Mouse (Mus musculus): ENCODE measurements at regions not wholly inside any gene's neighbourhood (a gene's known extent, or its start where the extent isn't known, plus 50 kb on each side); places are given as distances from the start of the nearest gene placed in this dataset.

DNA sequence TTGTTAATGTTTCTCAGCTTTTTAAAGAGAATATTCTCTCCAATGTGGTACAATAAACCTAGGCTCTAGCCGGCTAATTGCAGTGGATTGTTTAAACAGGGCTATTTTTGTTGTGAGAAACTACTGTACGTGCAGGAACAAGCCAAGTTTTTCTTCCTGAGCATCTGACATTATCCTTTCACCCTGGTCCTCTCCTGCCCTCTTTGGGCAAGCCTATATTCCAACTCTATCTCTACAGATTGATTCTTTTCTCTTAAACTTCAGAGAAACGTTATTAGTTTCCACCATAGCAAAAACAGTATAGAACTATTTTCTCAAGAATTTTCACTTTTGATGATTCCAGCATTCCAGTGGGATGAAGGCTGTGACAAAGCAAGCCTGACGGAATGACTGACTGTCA lies 535.2 kb downstream of the Fgf9 start:
- no peak for DNase-seq (ENCODE audit: low spot score in 2 of 2)

DNA sequence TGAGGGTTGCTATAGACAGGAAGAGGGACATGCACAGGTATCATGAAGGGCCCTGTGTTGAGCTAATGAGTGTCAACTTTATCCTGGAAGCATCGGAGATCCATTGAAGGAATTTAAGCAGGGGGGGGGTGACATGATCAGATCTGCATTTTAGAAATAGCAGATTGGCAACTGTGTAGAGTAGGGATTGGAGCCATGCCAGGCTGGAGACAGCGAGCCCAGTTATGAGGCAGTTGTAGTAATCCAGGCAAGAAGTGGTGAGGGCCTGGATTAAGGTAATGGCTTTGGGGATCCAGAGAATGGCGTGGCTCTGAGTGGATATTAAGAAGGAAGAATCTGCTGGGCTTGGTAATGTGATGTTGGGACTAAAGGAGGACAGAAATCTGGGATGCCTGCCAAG lies 528.5 kb downstream of the Fgf9 start:
- DNase-seq (ENCODE audit: low spot score in 2 of 2): no peak

GRCm38 (mm10) chr14:58597810-58598209 lies 527.5 kb downstream of the Fgf9 start:
- no peak for DNase-seq (ENCODE audit: low spot score in 2 of 2)

DNA sequence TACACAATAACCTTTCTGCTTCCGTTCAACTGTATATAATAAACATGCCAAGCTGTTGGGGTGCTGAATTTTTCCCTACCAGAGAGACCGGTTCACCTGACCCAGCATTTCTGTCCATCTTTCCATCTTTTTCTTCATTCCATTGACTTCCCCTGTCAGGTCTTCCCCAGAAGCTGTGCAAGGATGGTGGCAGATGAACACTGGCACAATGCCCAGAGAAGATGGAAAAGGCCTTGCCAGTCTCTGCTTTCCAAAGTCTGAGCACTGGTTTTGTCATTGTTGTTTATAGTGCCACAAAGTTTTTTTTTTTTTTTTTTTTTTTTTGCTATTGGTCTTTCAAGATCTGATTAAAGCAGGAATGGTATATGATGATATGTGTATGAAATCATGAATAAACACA lies 526.6 kb downstream of the Fgf9 start:
- DNase-seq (ENCODE audit: low spot score in 2 of 2): no peak

DNA sequence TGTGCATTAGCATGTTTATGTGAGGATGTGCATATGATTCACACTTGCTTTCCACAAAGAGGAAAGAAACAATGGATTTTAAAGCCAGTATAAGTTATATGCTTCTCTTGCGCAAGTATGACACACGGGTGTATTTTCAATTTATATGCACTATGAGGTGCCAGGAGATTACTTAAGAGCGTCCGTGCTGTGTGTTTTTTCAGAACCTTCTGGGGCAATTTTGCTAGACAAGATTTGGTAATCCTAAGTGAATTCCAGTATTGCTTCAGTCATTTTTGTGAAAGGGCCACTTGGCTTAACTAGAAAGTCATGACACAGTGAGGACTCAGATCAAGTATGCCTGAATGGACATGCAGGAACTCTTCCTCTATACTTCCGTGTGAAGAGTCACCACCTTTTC lies 511.5 kb downstream of the Fgf9 start:
- DNase-seq (ENCODE audit: low spot score in 2 of 2): no peak

GRCm38 (mm10) chr14:58570021-58570420 lies 499.7 kb downstream of the Fgf9 start:
- no peak for DNase-seq (ENCODE audit: low spot score in 2 of 2)

DNA sequence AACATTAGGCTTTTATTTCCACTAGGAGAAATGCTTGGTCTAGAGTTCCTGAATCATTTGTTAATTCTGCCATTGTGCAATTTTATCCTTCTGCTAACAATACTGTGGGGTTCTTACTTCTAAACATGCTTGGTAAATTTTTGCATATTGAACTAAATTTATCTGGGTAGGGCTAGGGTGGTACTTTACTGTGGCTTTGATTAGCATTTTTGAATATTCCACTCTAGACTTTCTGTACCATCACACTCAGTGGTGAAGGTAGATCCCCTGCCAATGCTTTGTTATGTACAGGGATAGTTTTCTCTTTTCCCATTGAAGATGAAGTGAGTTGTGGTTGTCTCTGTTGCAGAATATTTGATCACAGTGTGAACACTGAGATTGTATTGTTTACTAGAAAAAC lies 497.1 kb downstream of the Fgf9 start:
- no peak for DNase-seq (ENCODE audit: low spot score in 2 of 2)

- DNase-seq (ENCODE audit: low spot score in 2 of 2): no peak
Observed at GRCm38 (mm10) chr14:58563082-58563481, 492.7 kb downstream of the Fgf9 start.

GRCm38 (mm10) chr14:58550785-58551184 lies 480.4 kb downstream of the Fgf9 start:
- DNase-seq (ENCODE audit: low spot score in 2 of 2): no peak

DNA sequence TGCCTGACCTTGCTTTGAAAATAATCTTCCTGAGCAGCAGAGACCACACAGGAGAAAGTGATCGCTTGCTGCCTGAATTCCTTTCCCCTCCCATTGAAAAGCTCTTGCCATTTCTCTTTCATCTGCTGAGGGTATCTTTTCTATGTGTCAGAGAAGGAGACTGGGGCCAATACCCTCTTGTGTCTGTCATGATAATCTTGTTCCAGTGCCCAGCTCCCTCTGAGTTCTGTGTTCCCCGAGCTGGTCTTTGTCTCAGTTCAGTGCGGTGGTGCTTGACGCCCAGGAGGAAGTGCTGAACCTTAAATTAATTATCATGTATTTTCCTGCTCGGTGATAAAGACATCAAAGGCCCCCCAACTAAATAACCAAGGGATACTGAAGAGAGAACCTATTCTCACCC lies 475.4 kb downstream of the Fgf9 start:
- no peak for DNase-seq (ENCODE audit: low spot score in 2 of 2)

- no peak for DNase-seq (ENCODE audit: low spot score in 2 of 2)
Observed at GRCm38 (mm10) chr14:58543140-58543767, 472.9 kb downstream of the Fgf9 start.

DNA sequence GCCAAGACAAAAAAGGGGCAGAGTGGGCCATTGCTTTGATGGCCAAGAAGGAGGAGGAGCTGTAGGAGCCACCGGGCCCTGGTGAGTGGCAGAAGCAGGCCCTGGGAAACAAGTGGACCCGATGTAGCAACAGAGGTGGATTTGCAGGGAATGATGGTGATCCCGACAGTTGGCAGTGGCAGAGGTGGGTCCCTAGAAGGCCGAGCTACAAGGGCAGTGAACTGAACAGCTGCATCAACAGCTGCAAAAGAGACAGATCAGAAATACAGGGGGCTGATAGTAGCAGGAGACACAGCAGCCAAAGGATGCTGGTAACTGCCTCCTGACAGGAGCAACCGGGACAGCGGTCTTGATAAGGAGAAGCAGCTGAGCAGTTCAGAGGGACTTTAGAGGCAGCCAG lies 467.8 kb downstream of the Fgf9 start:
- DNase-seq (ENCODE audit: low spot score in 2 of 2): no peak

- no peak for DNase-seq (ENCODE audit: low spot score in 2 of 2)
Observed at GRCm38 (mm10) chr14:58520976-58521549, 450.7 kb downstream of the Fgf9 start.

DNA sequence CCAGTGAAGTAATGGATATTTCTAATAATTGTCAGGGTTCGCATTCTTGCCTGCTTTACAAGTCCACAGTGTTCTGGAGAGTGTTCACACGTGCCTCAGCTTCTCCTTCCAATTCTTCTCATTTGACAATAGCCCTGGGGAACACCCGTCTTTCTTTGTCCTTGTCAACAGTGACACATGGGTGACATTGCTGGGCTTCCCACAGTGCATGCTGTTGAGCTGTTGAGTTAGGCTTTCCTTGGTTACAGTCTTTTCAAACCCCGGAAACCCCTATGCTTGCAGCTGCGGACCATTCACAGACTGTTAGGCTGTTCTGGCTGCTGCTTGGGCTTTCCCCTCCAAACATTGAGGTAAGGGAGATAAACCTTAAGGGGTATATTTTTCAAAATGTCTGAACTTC lies 450.0 kb downstream of the Fgf9 start:
- no peak for DNase-seq (ENCODE audit: low spot score in 2 of 2)

GRCm38 (mm10) chr14:58519086-58519485 lies 448.7 kb downstream of the Fgf9 start:
- no peak for DNase-seq (ENCODE audit: low spot score in 2 of 2)

- DNase-seq (ENCODE audit: low spot score in 2 of 2): no peak
Observed at GRCm38 (mm10) chr14:58516543-58516942, 446.2 kb downstream of the Fgf9 start.

DNA sequence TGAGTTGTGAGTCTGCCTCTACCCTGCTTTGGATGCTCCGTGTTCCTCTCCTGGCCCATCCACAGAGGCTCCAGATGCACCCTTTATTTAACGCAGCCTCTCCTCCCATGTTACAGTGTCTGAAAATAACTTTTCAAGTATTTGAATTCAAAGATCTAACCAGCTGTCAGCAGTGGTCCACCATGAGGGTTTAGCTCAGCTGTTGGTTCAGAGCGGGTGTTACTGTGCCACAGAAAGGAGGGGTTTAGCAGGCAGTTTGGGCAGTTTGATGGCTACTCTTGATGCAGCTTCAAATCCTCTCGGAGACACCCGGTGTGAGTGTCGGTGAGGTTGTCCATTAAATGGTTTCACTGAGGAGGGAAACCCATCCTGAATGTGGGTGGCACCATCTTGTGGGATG lies 441.8 kb downstream of the Fgf9 start:
- DNase-seq (ENCODE audit: low spot score in 2 of 2): no peak

DNA sequence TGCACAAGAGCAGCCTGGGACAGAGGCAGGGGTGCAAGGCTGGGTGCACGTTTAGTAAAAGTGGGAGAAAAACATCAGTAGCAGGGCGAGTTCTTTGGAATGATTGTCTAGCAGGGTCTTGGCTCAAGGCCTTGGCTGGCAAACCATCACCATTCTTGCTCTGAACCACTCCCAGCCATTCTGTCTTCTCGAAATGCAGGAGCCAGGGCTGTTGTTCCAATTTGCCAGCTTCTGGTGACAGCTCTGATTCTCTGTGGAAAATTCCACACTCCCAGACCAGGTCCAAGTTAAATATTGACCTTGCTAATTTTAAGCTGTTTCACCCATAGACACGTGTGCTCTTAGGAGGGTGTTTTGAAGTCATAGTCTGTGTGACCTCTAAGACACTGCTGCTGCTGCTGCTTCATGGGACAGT lies 441.2 kb downstream of the Fgf9 start:
- no peak for DNase-seq (ENCODE audit: low spot score in 2 of 2)

DNA sequence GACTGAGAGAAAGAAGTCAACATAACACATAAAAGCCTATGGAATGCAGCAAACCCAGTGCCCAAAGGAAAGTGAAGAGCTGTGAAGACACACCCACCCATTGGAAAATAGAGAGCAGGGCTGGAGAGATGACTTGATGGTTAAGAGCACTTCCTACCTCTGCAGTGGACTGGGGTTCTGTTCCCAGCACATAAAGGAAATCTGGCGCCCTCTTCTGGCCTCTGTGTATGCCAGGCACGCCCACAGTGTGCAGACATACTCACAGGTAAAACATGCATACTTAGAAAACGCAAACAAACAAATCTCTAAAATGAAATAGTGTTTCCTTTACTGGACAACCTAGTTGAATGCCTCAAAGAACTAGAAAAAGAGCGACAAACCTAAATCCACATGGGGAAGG lies 440.4 kb downstream of the Fgf9 start:
- DNase-seq (ENCODE audit: low spot score in 2 of 2): no peak

- no peak for DNase-seq (ENCODE audit: low spot score in 2 of 2)
Observed at GRCm38 (mm10) chr14:58509106-58509505, 438.8 kb downstream of the Fgf9 start.

- DNase-seq (ENCODE audit: low spot score in 2 of 2): no peak
Observed at GRCm38 (mm10) chr14:58506490-58506889, 436.1 kb downstream of the Fgf9 start.

- DNase-seq (ENCODE audit: low spot score in 2 of 2): no peak
Observed at GRCm38 (mm10) chr14:58505841-58506240, 435.5 kb downstream of the Fgf9 start.

- DNase-seq (ENCODE audit: low spot score in 2 of 2): no peak
Observed at GRCm38 (mm10) chr14:58502890-58503289, 432.5 kb downstream of the Fgf9 start.

DNA sequence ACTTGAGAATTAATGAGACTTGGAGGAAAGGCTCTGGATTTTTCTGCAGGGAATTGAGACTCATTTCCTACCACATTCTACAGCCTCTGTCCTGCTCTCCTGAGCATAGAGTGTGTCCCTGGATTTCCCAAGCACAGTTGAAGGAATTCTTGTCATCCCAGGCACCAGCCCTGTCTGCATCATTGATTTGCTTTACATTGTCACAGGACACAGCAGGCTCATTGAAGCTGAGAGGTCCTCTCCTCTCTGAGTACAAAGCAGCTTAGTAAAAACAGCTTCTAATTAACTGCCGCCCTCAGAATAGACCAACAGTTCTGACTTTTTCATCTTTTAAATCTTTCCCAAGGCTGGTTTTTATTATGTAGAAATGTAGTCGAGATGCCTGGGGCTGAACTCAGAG lies 429.7 kb downstream of the Fgf9 start:
- DNase-seq (ENCODE audit: low spot score in 2 of 2): no peak
